Mouse (Mus musculus) limb, embryonic 15.5 days (tissue): ENCODE results near the gene Tab1. TPM values are rescaled to one million over a fixed set of nuclear protein-coding genes. Genes with fewer than 3 reads are reported as not detected.

Experiments
- ATAC-seq: fragments of 200-750 bp; cut with Nextera tagmentation; 2 replicates; pipeline ENCODE4 v1.8.0; 2017; ENCODE audit warnings: low read depth, moderate TSS enrichment; ENCODE audit not compliant: insufficient number of reproducible peaks, low FRiP score, low TSS enrichment
- H3K27ac ChIP-seq: fragments of 300-500 bp; sonication (generic); 2 replicates; pipeline ENCODE4 v1.5.1; 2015; ENCODE audit warnings: moderate library complexity, mild to moderate bottlenecking, inconsistent platforms
- H3K27me3 ChIP-seq: fragments of 300-500 bp; sonication (generic); 2 replicates; pipeline ENCODE4 v1.6.1; 2015; ENCODE audit warnings: inconsistent platforms
- H3K36me3 ChIP-seq: fragments of 300-500 bp; sonication (generic); 2 replicates; pipeline ENCODE4 v1.6.1; 2015; ENCODE audit warnings: inconsistent platforms
- H3K4me1 ChIP-seq: fragments of 300-500 bp; sonication (generic); 2 replicates; pipeline ENCODE4 v1.6.1; 2015; ENCODE audit warnings: inconsistent platforms
- H3K4me2 ChIP-seq: fragments of 300-500 bp; sonication (generic); 2 replicates; pipeline ENCODE4 v1.6.1; 2015; ENCODE audit warnings: mild to moderate bottlenecking, inconsistent platforms
- H3K4me3 ChIP-seq: fragments of 300-500 bp; sonication (generic); 2 replicates; pipeline ENCODE4 v1.5.1; 2015; ENCODE audit warnings: mild to moderate bottlenecking, inconsistent platforms
- H3K9ac ChIP-seq: fragments of 300-500 bp; sonication (generic); 2 replicates; pipeline ENCODE4 v1.6.1; 2015; ENCODE audit warnings: inconsistent platforms
- H3K9me3 ChIP-seq: fragments of 300-500 bp; sonication (generic); 2 replicates; pipeline ENCODE4 v1.6.1; 2016; ENCODE audit warnings: inconsistent platforms
- WGBS: fragments of 180-500 bp; shearing (Covaris S2); methylation state at CpG from one replicate; pipeline ENCODE4 v1.1.7; 2015; 5-methylcytosine and 5-hydroxymethylcytosine counted together
- polyA plus RNA-seq: library from polyadenylated mRNA; unstranded; fragments of >200 nt; fragmentation: Nextera tagmentation; extraction: Ambion mirVana; gene quantifications from 2 replicates; pipeline ENCODE4 v1.2.1, GENCODE M21; 2015

Tab1 gene
- polyA plus RNA-seq, 1 experiment from 2014 or later = 33.8 TPM

- H3K27ac ChIP-seq = no peak overlapping the region
- H3K4me2 ChIP-seq = no peak overlapping the region
- 3% methylated on average over 8 of the region's 8 CpGs for WGBS
- no peaks in the 10 kb centered on the region for H3K36me3 ChIP-seq
- no peaks in the 10 kb centered on the region for H3K9me3 ChIP-seq
- H3K4me1 ChIP-seq = peaks cover 33% of the 10 kb centered on the region
- no peak overlapping the region for H3K4me3 ChIP-seq
- no peaks in the 10 kb centered on the region for H3K27me3 ChIP-seq
- H3K9ac ChIP-seq = no peak overlapping the region
- ATAC-seq = no peak
Measured at GRCm38 (mm10) chr15:80171286-80171685, 38.4 kb downstream of the Tab1 start.

GRCm38 (mm10) chr15:80171791-80172190 lies 38.9 kb downstream of the Tab1 start:
- Histone ChIP-seq H3K9ac (no peak overlapping the region), H3K4me1 (peaks cover 33% of the 10 kb centered on the region), H3K9me3 (no peaks in the 10 kb centered on the region), H3K36me3 (no peaks in the 10 kb centered on the region), H3K27ac (no peak overlapping the region), H3K27me3 (no peaks in the 10 kb centered on the region), H3K4me3 (no peak overlapping the region), H3K4me2 (no peak overlapping the region)
- ATAC-seq = no peak
- WGBS = 29% methylated on average over 6 of the region's 6 CpGs

- Histone ChIP-seq H3K27me3 (no peaks in the 10 kb centered on the region), H3K9ac (peak within 1 kb of the TSS; percentile 85), H3K4me1 (peaks cover 33% of the 10 kb centered on the region), H3K4me3 (peak within 1 kb of the TSS; percentile 81), H3K4me2 (peak within 1 kb of the TSS; percentile 79), H3K9me3 (no peaks in the 10 kb centered on the region), H3K36me3 (no peaks in the 10 kb centered on the region), H3K27ac (peak within 1 kb of the TSS; percentile 86)
- peak; percentile 66 for ATAC-seq
- 2% methylated on average over 58 of the region's 85 CpGs for WGBS
Measured at GRCm38 (mm10) chr15:80173001-80173771, 40.3 kb downstream of the Tab1 start, which contains the start of gene Mgat3. Gene Mgat3 (plus strand): TSS chr15:80173721.

GRCm38 (mm10) chr15:80173781-80174597 lies 41.1 kb downstream of the Tab1 start:
- Histone ChIP-seq H3K4me3 (peak overlapping the region; percentile 81), H3K9me3 (no peaks in the 10 kb centered on the region), H3K4me1 (peaks cover 33% of the 10 kb centered on the region), H3K4me2 (peak overlapping the region; percentile 79), H3K27ac (peak overlapping the region; percentile 86), H3K27me3 (no peaks in the 10 kb centered on the region), H3K36me3 (no peaks in the 10 kb centered on the region), H3K9ac (peak overlapping the region; percentile 85)
- 1% methylated on average over 50 of the region's 60 CpGs for WGBS
- peak; percentile 36; the same call in 1 of the 2 replicates for ATAC-seq

- Histone ChIP-seq H3K27ac (no peak overlapping the region), H3K4me2 (peak overlapping the region; percentile 79), H3K4me1 (peaks cover 33% of the 10 kb centered on the region), H3K36me3 (no peaks in the 10 kb centered on the region; the same call in 1 of the 2 replicates), H3K9ac (peak overlapping the region; percentile 85; the same call in 1 of the 2 replicates), H3K9me3 (no peaks in the 10 kb centered on the region), H3K27me3 (no peaks in the 10 kb centered on the region), H3K4me3 (peak overlapping the region; percentile 81)
- 2% methylated on average over 5 of the region's 5 CpGs for WGBS
- ATAC-seq = no peak
Measured at GRCm38 (mm10) chr15:80174598-80174875, 41.6 kb downstream of the Tab1 start.

GRCm38 (mm10) chr15:80175316-80175715 lies 42.4 kb downstream of the Tab1 start:
- no peak overlapping the region for H3K27ac ChIP-seq
- no peaks in the 10 kb centered on the region; the same call in 1 of the 2 replicates for H3K36me3 ChIP-seq
- H3K9me3 ChIP-seq = no peaks in the 10 kb centered on the region
- no peaks in the 10 kb centered on the region for H3K27me3 ChIP-seq
- no peak overlapping the region for H3K9ac ChIP-seq
- peaks cover 33% of the 10 kb centered on the region for H3K4me1 ChIP-seq
- no peak for ATAC-seq
- 0 out of 2 replicates have a peak overlapping the region, but pooled peaks have one; percentile 79 for H3K4me2 ChIP-seq
- WGBS = 74% methylated on average over 9 of the region's 9 CpGs
- H3K4me3 ChIP-seq = 0 out of 2 replicates have a peak overlapping the region, but pooled peaks have one; percentile 81

- no peak for ATAC-seq
- WGBS = 73% methylated on average over 5 of the region's 6 CpGs
- H3K36me3 ChIP-seq = no peaks in the 10 kb centered on the region; the same call in 1 of the 2 replicates
- H3K27me3 ChIP-seq = no peaks in the 10 kb centered on the region
- H3K27ac ChIP-seq = no peak overlapping the region
- no peak overlapping the region for H3K9ac ChIP-seq
- H3K4me3 ChIP-seq = no peak overlapping the region
- H3K4me2 ChIP-seq = no peak overlapping the region
- peaks cover 33% of the 10 kb centered on the region for H3K4me1 ChIP-seq
- no peaks in the 10 kb centered on the region for H3K9me3 ChIP-seq
Measured at GRCm38 (mm10) chr15:80175756-80176155, 42.8 kb downstream of the Tab1 start.

- H3K9me3 ChIP-seq = no peaks in the 10 kb centered on the region
- no peak for ATAC-seq
- WGBS = 90% methylated on average over 7 of the region's 7 CpGs
- peaks cover 8% of the 10 kb centered on the region for H3K36me3 ChIP-seq
- no peaks in the 10 kb centered on the region for H3K4me1 ChIP-seq
- no peak overlapping the region for H3K27ac ChIP-seq
- no peak overlapping the region for H3K9ac ChIP-seq
- H3K27me3 ChIP-seq = no peaks in the 10 kb centered on the region
- no peak overlapping the region for H3K4me2 ChIP-seq
- H3K4me3 ChIP-seq = no peak overlapping the region
Measured at GRCm38 (mm10) chr15:80181561-80181960, 48.6 kb downstream of the Tab1 start.

GRCm38 (mm10) chr15:80182072-80182700 lies 49.3 kb downstream of the Tab1 start:
- 91% methylated on average over 4 of the region's 4 CpGs for WGBS

GRCm38 (mm10) chr15:80188927-80189326 lies 56.0 kb downstream of the Tab1 start:
- Histone ChIP-seq H3K27ac (no peak overlapping the region), H3K27me3 (no peaks in the 10 kb centered on the region), H3K9me3 (no peaks in the 10 kb centered on the region), H3K9ac (no peak overlapping the region), H3K4me1 (peaks cover 3% of the 10 kb centered on the region; the same call in 1 of the 2 replicates), H3K4me2 (no peak overlapping the region), H3K36me3 (0 out of 2 replicates have a peak, but pooled peaks cover 2% of the 10 kb centered on the region), H3K4me3 (no peak overlapping the region)
- ATAC-seq = no peak
- 73% methylated on average over 5 of the region's 5 CpGs for WGBS

More at GRCm38 (mm10) chr15:80182072-80182700, 49.3 kb downstream of the Tab1 start:
- no peak for ATAC-seq
- H3K4me3 ChIP-seq = no peak overlapping the region
- no peaks in the 10 kb centered on the region for H3K27me3 ChIP-seq
- H3K9me3 ChIP-seq = no peaks in the 10 kb centered on the region
- no peak overlapping the region for H3K9ac ChIP-seq
- H3K36me3 ChIP-seq = peaks cover 8% of the 10 kb centered on the region
- no peak overlapping the region for H3K4me2 ChIP-seq
- H3K4me1 ChIP-seq = no peaks in the 10 kb centered on the region
- no peak overlapping the region for H3K27ac ChIP-seq

GRCm38 (mm10) chr15:80190075-80190474 lies 57.1 kb downstream of the Tab1 start:
- H3K27me3 ChIP-seq = no peaks in the 10 kb centered on the region
- no peaks in the 10 kb centered on the region for H3K36me3 ChIP-seq
- no peak for ATAC-seq
- H3K27ac ChIP-seq = no peak overlapping the region
- H3K9me3 ChIP-seq = no peaks in the 10 kb centered on the region
- H3K4me3 ChIP-seq = no peak overlapping the region
- 81% methylated on average over 4 of the region's 4 CpGs for WGBS
- no peak overlapping the region for H3K9ac ChIP-seq
- H3K4me1 ChIP-seq = peaks cover 3% of the 10 kb centered on the region; the same call in 1 of the 2 replicates
- no peak overlapping the region for H3K4me2 ChIP-seq
